10 mouse cellular contexts compared by ENCODE assay signal in genomic region chr5:148152600-148153402, GRCm38 (mm10).
A peak's percentile ranks its signal among the peaks of the same experiment; 100 is the strongest.
DNase-seq lines count a peak whose midpoint lies in the region; ATAC-seq and TF ChIP-seq lines count a peak whose summit lies in the region.
"Had no signal": no experiment of that assay in that cellular context is flagged by ENCODE, and none has a peak within 500 bp of the region (broad histone marks: within the 10 kb centered on the region; RNA-seq: fewer than 3 reads in every experiment).

No protein-coding gene starts in this region.

- intact Hi-C loops in left cerebral cortex, adult 2 months (cut with DNase I), result no loop called here

- no peaks in the 10 kb centered on the region for H3K4me1 ChIP-seq in forebrain, embryonic 11.5 days (replicated peaks; ENCODE audit: control insufficient read depth, insufficient read depth, low read length)
- H3K4me1 ChIP-seq in forebrain, embryonic 10.5 days, result peaks cover 21% of the 10 kb centered on the region
- H3K4me1 ChIP-seq in hindbrain, embryonic 14.5 days (replicated peaks; ENCODE audit: control insufficient read depth, insufficient read depth, low read length), result peaks cover 28% of the 10 kb centered on the region
- H3K4me1 ChIP-seq in midbrain, postnatal 0 days (ENCODE audit: insufficient read depth, low read length), result peaks cover 5% of the 10 kb centered on the region; the same call in 1 of the 2 replicates
- H3K4me1 ChIP-seq in heart, embryonic 12.5 days (replicated peaks), result no peaks in the 10 kb centered on the region

- no peak overlapping the region for H3K4me3 ChIP-seq in forebrain, embryonic 11.5 days (ENCODE audit: low read depth, low read length)
- no peak overlapping the region for H3K4me3 ChIP-seq in forebrain, embryonic 10.5 days
- H3K4me3 ChIP-seq in hindbrain, embryonic 14.5 days (replicated peaks; ENCODE audit: low read length), result no peak overlapping the region; the same call in 1 of the 2 replicates
- H3K4me3 ChIP-seq in midbrain, postnatal 0 days (ENCODE audit: low read depth, low read length), result no peak overlapping the region
- no peak overlapping the region for H3K4me3 ChIP-seq in left cerebral cortex, adult 2 months
- H3K4me3 ChIP-seq in heart, embryonic 12.5 days, result no peak overlapping the region

- peak overlapping the region; percentile 15; the same call in 1 of the 2 replicates for H3K27ac ChIP-seq in forebrain, embryonic 11.5 days (ENCODE audit: low read depth, low read length)
- H3K27ac ChIP-seq in forebrain, embryonic 10.5 days, result no peak overlapping the region
- H3K27ac ChIP-seq in hindbrain, embryonic 14.5 days, result peak overlapping the region; percentile 91
- peak overlapping the region; percentile 26; the same call in 1 of the 2 replicates for H3K27ac ChIP-seq in midbrain, postnatal 0 days (ENCODE audit: low read depth, low read length)
- no peak overlapping the region for H3K27ac ChIP-seq in left cerebral cortex, adult 2 months
- no peak overlapping the region for H3K27ac ChIP-seq in heart, embryonic 12.5 days (ENCODE audit: poor library complexity, severe bottlenecking)

- DNase-seq in forebrain, embryonic 11.5 days (ENCODE audit: low spot score), result no peak
- DNase-seq in forebrain, embryonic 10.5 days (ENCODE audit: extremely low spot score, low spot score), result no peak
- DNase-seq in embryo, embryonic 11.5 days (ENCODE audit: low read depth, low spot score), result peak; percentile 47
- peak; percentile 63 for DNase-seq in hindbrain, embryonic 14.5 days (ENCODE audit: low spot score)
- DNase-seq in midbrain, postnatal 0 days (ENCODE audit: low spot score), result peak; percentile 39
- no peak for DNase-seq in left cerebral cortex, adult 2 months (ENCODE audit: extremely low spot score in 1 of 2, low spot score in 2 of 2)
- DNase-seq: B cell, adult 2 months; kidney, postnatal 14 days had no signal

- H3K4me2 ChIP-seq in forebrain, embryonic 11.5 days (ENCODE audit: low read depth, low read length, severe bottlenecking), result no peak overlapping the region
- peak overlapping the region; percentile 37 for H3K4me2 ChIP-seq in hindbrain, embryonic 14.5 days (replicated peaks)
- H3K4me2 ChIP-seq in midbrain, postnatal 0 days (ENCODE audit: low read depth, low read length, poor library complexity, severe bottlenecking), result 0 out of 2 replicates have a peak overlapping the region, but pooled peaks have one; percentile 6
- H3K4me2 ChIP-seq in heart, embryonic 12.5 days, result no peak overlapping the region

- TF ChIP-seq CTCF in midbrain, postnatal 0 days (IDR thresholded peaks at IDR 0.05), result no peak
- TF ChIP-seq CTCF in left cerebral cortex, adult 2 months (IDR thresholded peaks at IDR 0.05), result no peak

- no peaks in the 10 kb centered on the region for H3K27me3 ChIP-seq in forebrain, embryonic 11.5 days (ENCODE audit: control insufficient read depth, insufficient read depth, low read length)
- no peaks in the 10 kb centered on the region for H3K27me3 ChIP-seq in forebrain, embryonic 10.5 days (ENCODE audit: poor library complexity, severe bottlenecking)
- no peaks in the 10 kb centered on the region for H3K27me3 ChIP-seq in hindbrain, embryonic 14.5 days (ENCODE audit: control insufficient read depth, insufficient read depth, low read length)
- no peaks in the 10 kb centered on the region for H3K27me3 ChIP-seq in midbrain, postnatal 0 days (ENCODE audit: insufficient read depth, low read length)
- no peaks in the 10 kb centered on the region for H3K27me3 ChIP-seq in heart, embryonic 12.5 days (replicated peaks)

- WGBS in forebrain, embryonic 11.5 days, result 64% methylated on average over 13 of the region's 13 CpGs
- 78% methylated on average over 13 of the region's 13 CpGs for WGBS in forebrain, embryonic 10.5 days
- WGBS in hindbrain, embryonic 14.5 days, result 25% methylated on average over 13 of the region's 13 CpGs
- 28% methylated on average over 13 of the region's 13 CpGs for WGBS in midbrain, postnatal 0 days
- 68% methylated on average over 13 of the region's 13 CpGs for WGBS in heart, embryonic 12.5 days

- H3K9me3 ChIP-seq in forebrain, embryonic 11.5 days (ENCODE audit: control insufficient read depth, low read length), result no peaks in the 10 kb centered on the region
- H3K9me3 ChIP-seq in forebrain, embryonic 10.5 days, result peaks cover 7% of the 10 kb centered on the region
- 0 out of 2 replicates have a peak, but pooled peaks cover 4% of the 10 kb centered on the region for H3K9me3 ChIP-seq in hindbrain, embryonic 14.5 days (ENCODE audit: control insufficient read depth, low read length)
- H3K9me3 ChIP-seq in midbrain, postnatal 0 days (ENCODE audit: low read length), result no peaks in the 10 kb centered on the region
- peaks cover 12% of the 10 kb centered on the region for H3K9me3 ChIP-seq in heart, embryonic 12.5 days (replicated peaks)

- H3K9ac ChIP-seq in forebrain, embryonic 11.5 days (ENCODE audit: low read length), result no peak overlapping the region
- H3K9ac ChIP-seq in hindbrain, embryonic 14.5 days, result peak overlapping the region; percentile 40
- H3K9ac ChIP-seq in midbrain, postnatal 0 days (replicated peaks; ENCODE audit: low read length, poor library complexity, severe bottlenecking), result no peak overlapping the region
- no peak overlapping the region for H3K9ac ChIP-seq in heart, embryonic 12.5 days

- no peaks in the 10 kb centered on the region for H3K36me3 ChIP-seq in forebrain, embryonic 11.5 days (ENCODE audit: control insufficient read depth, insufficient read depth, low read length)
- no peaks in the 10 kb centered on the region for H3K36me3 ChIP-seq in forebrain, embryonic 10.5 days (replicated peaks)
- no peaks in the 10 kb centered on the region for H3K36me3 ChIP-seq in hindbrain, embryonic 14.5 days (replicated peaks; ENCODE audit: control insufficient read depth, insufficient read depth)
- H3K36me3 ChIP-seq in midbrain, postnatal 0 days (ENCODE audit: insufficient read depth, low read length), result no peaks in the 10 kb centered on the region
- H3K36me3 ChIP-seq in heart, embryonic 12.5 days, result no peaks in the 10 kb centered on the region

- ATAC-seq in forebrain, embryonic 11.5 days (replicated peaks; ENCODE audit: low FRiP score), result peak; percentile 72
- ATAC-seq in hindbrain, embryonic 14.5 days (ENCODE audit: low FRiP score), result peak; percentile 77
- 0 out of 2 replicates have a peak, but pooled peaks have one; percentile 27 for ATAC-seq in midbrain, postnatal 0 days (ENCODE audit: low FRiP score)
- no peak for ATAC-seq in activated CD4-positive, CD25-positive, alpha-beta regulatory T cell, adult 4 months
- no peak for ATAC-seq in heart, embryonic 12.5 days (ENCODE audit: insufficient number of reproducible peaks, low FRiP score)

Comparison
In these comparisons a context has a peak if more than half of its experiments do, and no peak if none do; other contexts are left out.
1. H3K27ac ChIP-seq: peak in forebrain, embryonic 11.5 days (single experiment), hindbrain, embryonic 14.5 days (single experiment) and midbrain, postnatal 0 days (single experiment); none in forebrain, embryonic 10.5 days (single experiment), left cerebral cortex, adult 2 months (single experiment) and heart, embryonic 12.5 days (single experiment).
2. ATAC-seq: peak in forebrain, embryonic 11.5 days (single experiment), hindbrain, embryonic 14.5 days (single experiment) and midbrain, postnatal 0 days (single experiment); none in activated CD4-positive, CD25-positive, alpha-beta regulatory T cell, adult 4 months (single experiment) and heart, embryonic 12.5 days (single experiment).
3. DNase-seq: peak in embryo, embryonic 11.5 days (single experiment), hindbrain, embryonic 14.5 days (single experiment) and midbrain, postnatal 0 days (single experiment); none in forebrain, embryonic 11.5 days (single experiment), forebrain, embryonic 10.5 days (single experiment) and left cerebral cortex, adult 2 months (0 of 2).
4. H3K4me2 ChIP-seq: peak in hindbrain, embryonic 14.5 days (single experiment) and midbrain, postnatal 0 days (single experiment); none in forebrain, embryonic 11.5 days (single experiment) and heart, embryonic 12.5 days (single experiment).